Mouse (Mus musculus) erythroblast, adult 5-6 weeks (primary cell): Measurements from ENCODE around the gene Slc30a7. TPM values are rescaled to one million over a fixed set of nuclear protein-coding genes. Genes with fewer than 3 reads are reported as not detected.

ENCODE experiments used
- ATAC-seq: replicated peaks from 2 replicates; pipeline ENCODE4 v1.8.0; 2016; ENCODE audit warnings: moderate number of reproducible peaks, mild to moderate bottlenecking, moderate TSS enrichment, inconsistent platforms; ENCODE audit not compliant: poor library complexity, low FRiP score, severe bottlenecking
- total RNA-seq, 2 experiments: library from RNA; stranded (forward) in 1 of 2; stranded (reverse) in 1 of 2; fragments of 150-400 nt in 1 of 2; fragments of 200-764, 138-1000 nt in 1 of 2; gene quantifications; 2 replicates each; pipeline versions ENCODE4 v1.2.3 to v1.2.4; 2015 to 2017; ENCODE audit warnings: low replicate concordance in 2 of 2

Slc30a7 gene
- total RNA-seq, 2 experiments from 2014 or later: 1.7 to 20.4 TPM

GRCm38 (mm10) chr3:115993025-115993424 is 14.2 kb downstream of the Slc30a7 start:
- no peak for ATAC-seq

GRCm38 (mm10) chr3:115992588-115992987 is 14.6 kb downstream of the Slc30a7 start:
- no peak for ATAC-seq

GRCm38 (mm10) chr3:115992103-115992502 is 15.1 kb downstream of the Slc30a7 start:
- no peak for ATAC-seq

- ATAC-seq: no peak
These were observed 21.9 kb downstream of the Slc30a7 start for GRCm38 (mm10) chr3:115985183-115985892.

GRCm38 (mm10) chr3:115984653-115985052 is 22.6 kb downstream of the Slc30a7 start:
- no peak for ATAC-seq

- ATAC-seq: no peak
These were observed 24.0 kb downstream of the Slc30a7 start for GRCm38 (mm10) chr3:115983217-115983616.

- no peak for ATAC-seq
These were observed 28.2 kb downstream of the Slc30a7 start for GRCm38 (mm10) chr3:115979000-115979399.

- ATAC-seq: no peak
These were observed 32.2 kb downstream of the Slc30a7 start for GRCm38 (mm10) chr3:115974995-115975394.

GRCm38 (mm10) chr3:115974228-115974627 is 33.0 kb downstream of the Slc30a7 start:
- ATAC-seq: no peak

GRCm38 (mm10) chr3:115971891-115972646 is 35.1 kb downstream of the Slc30a7 start:
- ATAC-seq: no peak

GRCm38 (mm10) chr3:115971045-115971785 is 36.0 kb downstream of the Slc30a7 start:
- no peak for ATAC-seq

GRCm38 (mm10) chr3:115968745-115969530 is 38.3 kb downstream of the Slc30a7 start:
- ATAC-seq: no peak

- no peak for ATAC-seq
These were observed 43.1 kb downstream of the Slc30a7 start for GRCm38 (mm10) chr3:115964071-115964470.

GRCm38 (mm10) chr3:115963597-115963996 is 43.6 kb downstream of the Slc30a7 start:
- no peak for ATAC-seq

- no peak for ATAC-seq
These were observed 45.2 kb downstream of the Slc30a7 start for GRCm38 (mm10) chr3:115962028-115962415.

GRCm38 (mm10) chr3:115961311-115962027 is 45.7 kb downstream of the Slc30a7 start:
- ATAC-seq: no peak

GRCm38 (mm10) chr3:115957223-115957622 is 50.0 kb downstream of the Slc30a7 start:
- no peak for ATAC-seq

GRCm38 (mm10) chr3:115953088-115953487 is 54.1 kb downstream of the Slc30a7 start:
- no peak for ATAC-seq

GRCm38 (mm10) chr3:115952356-115952755 is 54.9 kb downstream of the Slc30a7 start:
- ATAC-seq: no peak
